Mouse (Mus musculus) olfactory bulb, adult 2 months (tissue): ENCODE measurements around the gene Gls2.

Experiments used
- CTCF ChIP-seq: fragments of 200-500 bp; IDR thresholded peaks from 2 replicates; pipeline ENCODE4 v1.5.1; 2012; ENCODE audit warnings: low read depth, mild to moderate bottlenecking, low read length, moderate library complexity; ENCODE audit not compliant: insufficient read depth
- POLR2A ChIP-seq: fragments of 200-500 bp; IDR thresholded peaks from 2 replicates; pipeline ENCODE4 v1.6.1; 2012; ENCODE audit warnings: mild to moderate bottlenecking, low read depth, low read length, moderate library complexity; ENCODE audit not compliant: insufficient read depth

- TF ChIP-seq POLR2A (no peak), CTCF (no peak)
Measured at GRCm38 (mm10) chr10:128148789-128149365, 45.4 kb upstream of the Gls2 start.
